Mouse (Mus musculus) brain, embryonic 14.5 days (tissue): ENCODE measurements at regions not wholly inside any gene's neighbourhood (a gene's known extent, or its start where the extent isn't known, plus 50 kb on each side); places are given as distances from the start of the nearest gene placed in this dataset.

Experiments used
- CTCF ChIP-seq: fragments of 200-500 bp; IDR thresholded peaks from 2 replicates; pipeline ENCODE4 v1.5.1; 2012; ENCODE audit warnings: inconsistent platforms, mild to moderate bottlenecking, moderate library complexity, borderline replicate concordance; ENCODE audit not compliant: insufficient read depth, insufficient read length; ENCODE audit errors: extremely low read depth
- POLR2A ChIP-seq: fragments of 200-500 bp; IDR thresholded peaks from 2 replicates; pipeline ENCODE4 v1.6.1; 2012; ENCODE audit warnings: mild to moderate bottlenecking, inconsistent platforms, borderline replicate concordance; ENCODE audit not compliant: poor library complexity, insufficient read depth, insufficient read length, severe bottlenecking; ENCODE audit errors: extremely low read depth

GRCm38 (mm10) chr15:31155141-31155540, 69.0 kb upstream of the Dap start:
- TF ChIP-seq CTCF (no peak), POLR2A (no peak)
